1 mouse cellular context compared by ENCODE assay signal in genomic region chr8:84944478-84945160, GRCm38 (mm10).
TF ChIP-seq lines count a peak whose summit lies in the region.

No protein-coding gene starts in this region.

TF ChIP-seq in CH12.LX, 34 proteins besides CTCF, POLR2A, EP300 and RAD21:
- TF ChIP-seq SIN3A (IDR thresholded peaks at IDR 0.05; ENCODE audit: low read length) (0 out of 2 replicates have a peak, but pooled peaks have one; percentile 27), USF1 (IDR thresholded peaks at IDR 0.05; ENCODE audit: low read depth, low read length) (no peak)
TF ChIP-seq in CH12.LX: peak in this region for 1.
